Mouse (Mus musculus): ENCODE data around the gene Thnsl2.

GRCm38 (mm10) chr6:71153486-71153885, 9.2 kb upstream of the Thnsl2 start:
- TF ChIP-seq UBTF (IDR thresholded peaks at IDR 0.05; ENCODE audit: low read depth, low read length) = no peak
- TF ChIP-seq CTCF (conservative IDR thresholded peaks at IDR 0.05 in 1 of 2, IDR thresholded peaks at IDR 0.05 in 1 of 2; ENCODE audit: low read depth in 2 of 2, low read length in 2 of 2) = no peak
- no peak for TF ChIP-seq POLR2A (IDR thresholded peaks at IDR 0.05; ENCODE audit: low read depth, low read length)
- no peak for TF ChIP-seq HCFC1 (IDR thresholded peaks at IDR 0.05; ENCODE audit: low read depth, low read length)

Measured in CH12.LX (cell line).